In genomic region chr4:32318608-32319007, GRCm38 (mm10) we compare ENCODE assay signal across 20 mouse cellular contexts.
"Had no signal": no experiment of that assay in that cellular context is flagged by ENCODE, and none has a peak within 500 bp of the region (broad histone marks: within the 10 kb centered on the region; RNA-seq: fewer than 3 reads in every experiment).

No protein-coding gene starts in this region.

- H3K4me3 ChIP-seq: lung, embryonic 15.5 days; midbrain, embryonic 10.5 days; midbrain, embryonic 12.5 days; myocyte; neural tube, embryonic 13.5 days; neural tube, embryonic 15.5 days had no signal

- DNase-seq: lung, adult 2 months; lung, postnatal 14 days; lung, postnatal 36 days; midbrain, embryonic 14.5 days; retina, postnatal 1 day; right cerebral cortex, adult 18-20 months; right cerebral cortex, postnatal 25 days; right cerebral cortex, postnatal 4 days; spleen, adult 18-20 months; thymus, adult 18-20 months; thymus, postnatal 14 days; thymus, postnatal 36 days had no signal

- H3K4me1 ChIP-seq: lung, embryonic 15.5 days had no signal

- H3K27ac ChIP-seq: liver, embryonic 14.5 days; lung, embryonic 15.5 days; midbrain, embryonic 10.5 days; midbrain, embryonic 12.5 days; neural tube, embryonic 13.5 days; neural tube, embryonic 15.5 days had no signal

- ATAC-seq: midbrain, embryonic 16.5 days had no signal

- H3K9me3 ChIP-seq: neural tube, embryonic 15.5 days had no signal

- H3K27me3 ChIP-seq: lung, embryonic 15.5 days; midbrain, embryonic 12.5 days; neural tube, embryonic 13.5 days; neural tube, embryonic 15.5 days had no signal

- H3K4me2 ChIP-seq: lung, embryonic 15.5 days; midbrain, embryonic 12.5 days; neural tube, embryonic 13.5 days; neural tube, embryonic 15.5 days had no signal

- H3K9ac ChIP-seq: liver, embryonic 14.5 days; lung, embryonic 15.5 days; midbrain, embryonic 12.5 days; neural tube, embryonic 13.5 days; neural tube, embryonic 15.5 days had no signal
